Mouse (Mus musculus): ENCODE measurements around the gene Krt15. TPM values are rescaled to one million over a fixed set of nuclear protein-coding genes. Genes with fewer than 3 reads are reported as not detected.

Krt15 gene
- polyA plus RNA-seq, 1 experiment from 2014 or later = 2.9 TPM

GRCm38 (mm10) chr11:100112935-100113741 lies 22.6 kb downstream of the Krt15 start:
- WGBS = 75% methylated on average over 11 of the region's 11 CpGs
- no peaks in the 10 kb centered on the region for H3K36me3 ChIP-seq
- H3K4me3 ChIP-seq = no peak overlapping the region
- no peak overlapping the region for H3K27ac ChIP-seq
- no peak for DNase-seq (ENCODE audit: low spot score)
- H3K9me3 ChIP-seq = no peaks in the 10 kb centered on the region
- peaks cover 14% of the 10 kb centered on the region; the same call in 1 of the 2 replicates for H3K4me1 ChIP-seq (replicated peaks)
- H3K27me3 ChIP-seq (ENCODE audit: insufficient read depth, poor library complexity, severe bottlenecking) = no peaks in the 10 kb centered on the region

- Histone ChIP-seq H3K27ac (no peak within 1 kb of the TSS), H3K4me3 (no peak within 1 kb of the TSS), H3K27me3 (ENCODE audit: insufficient read depth, poor library complexity, severe bottlenecking) (no peaks in the 10 kb centered on the region), H3K36me3 (no peaks in the 10 kb centered on the region), H3K4me1 (replicated peaks) (peaks cover 4% of the 10 kb centered on the region; the same call in 1 of the 2 replicates), H3K9me3 (no peaks in the 10 kb centered on the region)
- WGBS = 93% methylated on average over 6 of the region's 6 CpGs
- no peak for DNase-seq (ENCODE audit: low spot score)
These were observed 30.1 kb downstream of the Krt15 start, which contains the start of gene Krt36 for GRCm38 (mm10) chr11:100105576-100106122. Krt36 (minus strand) TSS chr11:100105626.

- no peaks in the 10 kb centered on the region for H3K36me3 ChIP-seq
- H3K27me3 ChIP-seq (ENCODE audit: insufficient read depth, poor library complexity, severe bottlenecking) = no peaks in the 10 kb centered on the region
- peaks cover 16% of the 10 kb centered on the region for H3K4me1 ChIP-seq (replicated peaks)
- H3K9me3 ChIP-seq = no peaks in the 10 kb centered on the region
- H3K4me3 ChIP-seq = no peak overlapping the region
- 64% methylated on average over 15 of the region's 15 CpGs for WGBS
- DNase-seq (ENCODE audit: low spot score) = no peak
- no peak overlapping the region for H3K27ac ChIP-seq
These were observed 32.9 kb downstream of the Krt15 start for GRCm38 (mm10) chr11:100102693-100103429.

GRCm38 (mm10) chr11:100100391-100100790 lies 35.3 kb downstream of the Krt15 start:
- Histone ChIP-seq H3K36me3 (no peaks in the 10 kb centered on the region), H3K27me3 (ENCODE audit: insufficient read depth, poor library complexity, severe bottlenecking) (no peaks in the 10 kb centered on the region), H3K9me3 (no peaks in the 10 kb centered on the region), H3K27ac (no peak overlapping the region), H3K4me3 (no peak overlapping the region), H3K4me1 (replicated peaks) (peaks cover 19% of the 10 kb centered on the region)
- WGBS = 90% methylated on average over 4 of the region's 4 CpGs
- DNase-seq (ENCODE audit: low spot score) = no peak

GRCm38 (mm10) chr11:100097819-100098218 lies 37.9 kb downstream of the Krt15 start:
- H3K36me3 ChIP-seq = no peaks in the 10 kb centered on the region
- H3K27me3 ChIP-seq (ENCODE audit: insufficient read depth, poor library complexity, severe bottlenecking) = no peaks in the 10 kb centered on the region
- H3K9me3 ChIP-seq = no peaks in the 10 kb centered on the region
- DNase-seq (ENCODE audit: low spot score) = no peak
- H3K4me1 ChIP-seq (replicated peaks) = peaks cover 15% of the 10 kb centered on the region
- H3K27ac ChIP-seq = no peak overlapping the region
- H3K4me3 ChIP-seq = no peak overlapping the region
- 70% methylated on average over 9 of the region's 9 CpGs for WGBS

GRCm38 (mm10) chr11:100096141-100096540 lies 39.6 kb downstream of the Krt15 start, which contains the start of gene Krt35:
Krt35 (minus strand) TSS chr11:100096241.
- WGBS = 92% methylated on average over 9 of the region's 9 CpGs
- no peaks in the 10 kb centered on the region for H3K36me3 ChIP-seq
- H3K9me3 ChIP-seq = no peaks in the 10 kb centered on the region
- H3K27me3 ChIP-seq (ENCODE audit: insufficient read depth, poor library complexity, severe bottlenecking) = no peaks in the 10 kb centered on the region
- DNase-seq (ENCODE audit: low spot score) = no peak
- H3K4me1 ChIP-seq (replicated peaks) = peaks cover 15% of the 10 kb centered on the region
- H3K27ac ChIP-seq = no peak within 1 kb of the TSS
- no peak within 1 kb of the TSS for H3K4me3 ChIP-seq

GRCm38 (mm10) chr11:100088378-100089025 lies 47.2 kb downstream of the Krt15 start:
- no peaks in the 10 kb centered on the region for H3K4me1 ChIP-seq (replicated peaks)
- no peak for DNase-seq (ENCODE audit: low spot score)
- H3K36me3 ChIP-seq = no peaks in the 10 kb centered on the region
- H3K4me3 ChIP-seq = no peak overlapping the region
- WGBS = 74% methylated on average over 7 of the region's 7 CpGs
- H3K27ac ChIP-seq = no peak overlapping the region
- peaks cover 3% of the 10 kb centered on the region; the same call in 1 of the 2 replicates for H3K9me3 ChIP-seq
- no peaks in the 10 kb centered on the region for H3K27me3 ChIP-seq (ENCODE audit: insufficient read depth, poor library complexity, severe bottlenecking)

- DNase-seq (ENCODE audit: low spot score) = no peak
- Histone ChIP-seq H3K27me3 (ENCODE audit: insufficient read depth, poor library complexity, severe bottlenecking) (no peaks in the 10 kb centered on the region), H3K27ac (no peak within 1 kb of the TSS), H3K36me3 (no peaks in the 10 kb centered on the region), H3K9me3 (peaks cover 3% of the 10 kb centered on the region; the same call in 1 of the 2 replicates), H3K4me1 (replicated peaks) (no peaks in the 10 kb centered on the region), H3K4me3 (no peak within 1 kb of the TSS)
- WGBS = 93% methylated on average over 10 of the region's 10 CpGs
These were observed 47.9 kb downstream of the Krt15 start, which contains the start of gene Krt32 for GRCm38 (mm10) chr11:100087861-100088260. Krt32 (minus strand) TSS chr11:100088226.

Other genes starting within 250 kb of the Krt15 start
- gene Krtap31-1, start 228.0 kb downstream of the Krt15 start, polyA plus RNA-seq (2016; fragmentation: Nextera tagmentation; extraction: Ambion mirVana) = not detected in 2 replicates
- gene Gm11565, start 221.2 kb downstream of the Krt15 start, polyA plus RNA-seq (2016; fragmentation: Nextera tagmentation; extraction: Ambion mirVana) = not detected in 2 replicates
- not detected in 2 replicates for gene Krtap31-2, start 199.6 kb downstream of the Krt15 start, polyA plus RNA-seq (2016; fragmentation: Nextera tagmentation; extraction: Ambion mirVana)
- not detected in 2 replicates for gene Krtap9-5, start 187.5 kb downstream of the Krt15 start, polyA plus RNA-seq (2016; fragmentation: Nextera tagmentation; extraction: Ambion mirVana)
- gene Krtap29-1, start 156.9 kb downstream of the Krt15 start, polyA plus RNA-seq (2016; fragmentation: Nextera tagmentation; extraction: Ambion mirVana) = not detected in 2 replicates
- gene Krtap16-1, start 149.3 kb downstream of the Krt15 start, polyA plus RNA-seq (2016; fragmentation: Nextera tagmentation; extraction: Ambion mirVana) = not detected in 2 replicates
- gene Krtap17-1, start 141.9 kb downstream of the Krt15 start, polyA plus RNA-seq (2016; fragmentation: Nextera tagmentation; extraction: Ambion mirVana) = not detected in 2 replicates
- not detected in 2 replicates for gene Krt33a, start 119.7 kb downstream of the Krt15 start, polyA plus RNA-seq (2016; fragmentation: Nextera tagmentation; extraction: Ambion mirVana)
- not detected in 2 replicates for gene Krt33b, start 106.1 kb downstream of the Krt15 start, polyA plus RNA-seq (2016; fragmentation: Nextera tagmentation; extraction: Ambion mirVana)
- gene Krt34, start 94.4 kb downstream of the Krt15 start, polyA plus RNA-seq (2016; fragmentation: Nextera tagmentation; extraction: Ambion mirVana) = not detected in 2 replicates
- not detected in 2 replicates for gene Krt31, start 85.4 kb downstream of the Krt15 start, polyA plus RNA-seq (2016; fragmentation: Nextera tagmentation; extraction: Ambion mirVana)
- not detected in 2 replicates for gene Krt32, start 47.7 kb downstream of the Krt15 start, polyA plus RNA-seq (2016; fragmentation: Nextera tagmentation; extraction: Ambion mirVana)
- not detected in 2 replicates for gene Krt35, start 39.7 kb downstream of the Krt15 start, polyA plus RNA-seq (2016; fragmentation: Nextera tagmentation; extraction: Ambion mirVana)
- gene Krt36, start 30.3 kb downstream of the Krt15 start, polyA plus RNA-seq (2016; fragmentation: Nextera tagmentation; extraction: Ambion mirVana) = not detected in 2 replicates
- gene Krt13, start 14.4 kb downstream of the Krt15 start, polyA plus RNA-seq (2016; fragmentation: Nextera tagmentation; extraction: Ambion mirVana) = 0.43 TPM in 1 of 2 replicates, not detected in the other
- gene Krt19, start 12.7 kb upstream of the Krt15 start, polyA plus RNA-seq (2016; fragmentation: Nextera tagmentation; extraction: Ambion mirVana) = 11.4 and 12.7 TPM in 2 replicates
- gene Krt9, start 57.3 kb upstream of the Krt15 start, polyA plus RNA-seq (2016; fragmentation: Nextera tagmentation; extraction: Ambion mirVana) = not detected in 2 replicates
- gene Krt14, start 71.6 kb upstream of the Krt15 start, polyA plus RNA-seq (2016; fragmentation: Nextera tagmentation; extraction: Ambion mirVana) = 1.5 and 1.9 TPM in 2 replicates
- not detected in 2 replicates for gene Krt16, start 113.0 kb upstream of the Krt15 start, polyA plus RNA-seq (2016; fragmentation: Nextera tagmentation; extraction: Ambion mirVana)
- 0.16 TPM in 1 of 2 replicates, not detected in the other for gene Krt17, start 125.1 kb upstream of the Krt15 start, polyA plus RNA-seq (2016; fragmentation: Nextera tagmentation; extraction: Ambion mirVana)
- gene Krt42, start 133.9 kb upstream of the Krt15 start, polyA plus RNA-seq (2016; fragmentation: Nextera tagmentation; extraction: Ambion mirVana) = not detected in 2 replicates
- gene Eif1, start 184.0 kb upstream of the Krt15 start, polyA plus RNA-seq (2016; fragmentation: Nextera tagmentation; extraction: Ambion mirVana) = 1,728 and 1,735 TPM in 2 replicates
- 0.90 TPM in 1 of 2 replicates, not detected in the other for gene Gast, start 198.5 kb upstream of the Krt15 start, polyA plus RNA-seq (2016; fragmentation: Nextera tagmentation; extraction: Ambion mirVana)
- gene Hap1, start 220.2 kb upstream of the Krt15 start, polyA plus RNA-seq (2016; fragmentation: Nextera tagmentation; extraction: Ambion mirVana) = 33.2 and 37.7 TPM in 2 replicates